Mouse (Mus musculus): Measurements from ENCODE around the gene Hira.

DNA sequence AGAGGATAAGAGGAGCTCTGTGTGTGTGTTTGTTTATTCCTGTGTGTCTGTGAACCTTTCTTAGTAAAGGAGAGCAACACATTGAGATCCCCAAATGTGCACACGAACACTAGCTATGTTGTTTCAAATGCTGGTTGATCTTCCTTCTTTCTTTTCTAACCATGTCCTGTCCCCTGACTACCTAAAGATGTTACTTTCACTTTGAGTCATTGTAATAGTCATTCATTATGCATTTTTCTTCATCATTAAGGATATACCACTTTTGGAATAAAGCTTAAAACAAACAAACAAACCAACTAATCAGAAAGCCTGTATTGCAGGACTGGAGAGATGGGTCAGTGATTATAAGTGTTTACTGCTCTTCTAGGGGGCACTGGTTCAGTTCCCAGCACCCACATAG, 28.8 kb downstream of the Hira start:
- TF ChIP-seq CTCF (conservative IDR thresholded peaks at IDR 0.05; ENCODE audit: low read length) = no peak
- no peak for TF ChIP-seq POU5F1 (IDR thresholded peaks at IDR 0.05; ENCODE audit: borderline replicate concordance, low read length)
- TF ChIP-seq NANOG (IDR thresholded peaks at IDR 0.05; ENCODE audit: borderline replicate concordance, low read length) = no peak

Data from E14TG2a.4 (cell line).